Mouse (Mus musculus) Patski (cell line): ENCODE measurements at regions not wholly inside any gene's neighbourhood (a gene's known extent, or its start where the extent isn't known, plus 50 kb on each side); places are given as distances from the start of the nearest gene placed in this dataset.

Experiments used
- ATAC-seq: fragments of 100-300 bp; one replicate; pipeline ENCODE4 v1.8.0; 2021
- CTCF ChIA-PET: fragments of 350-600 bp; sonication (Branson Sonifier 250); formaldehyde crosslinking; loops from one replicate; lab custom pipeline; 2022; ENCODE audit warnings: inconsistent platforms; lab: Charles Lee
- POLR2A ChIA-PET: fragments of 350-600 bp; sonication (Branson Sonifier 250); formaldehyde crosslinking; loops from one replicate; lab custom pipeline; 2022; ENCODE audit warnings: antibody characterized with exemption, inconsistent platforms; lab: Charles Lee
- DNase-seq: peaks from one replicate; pipeline ENCODE4 v3.0.0-alpha.2; 2011; ENCODE audit warnings: low read depth, low spot score
- H3K27me3 ChIP-seq: fragments of 371-371 bp; one replicate; pipeline ENCODE4 v1.5.1; 2021
- CTCF ChIP-seq: fragments of 100-300 bp; IDR thresholded peaks from one replicate; pipeline ENCODE4 v1.5.1; 2021
- in situ Hi-C: fragments of 300-500 bp; cut with MboI; formaldehyde crosslinking; loops from 3 replicates; pipeline ENCODE4 v1.11.1; 2018; ENCODE audit warnings: low pct_unique_long_range_greater_than_20kb, mixed read lengths

- ATAC-seq (no peak), DNase-seq (no peak)
- ChIA-PET CTCF (no interaction called here), POLR2A (no interaction called here)
- TF ChIP-seq CTCF = no peak
- H3K27me3 ChIP-seq = no peaks in the 10 kb centered on the region
- in situ Hi-C loops = no loop called here
Measured at GRCm38 (mm10) chr11:112140058-112140457, 642.0 kb upstream of the Sox9 start.

GRCm38 (mm10) chr11:112140495-112140894 lies 641.5 kb upstream of the Sox9 start:
- in situ Hi-C loops = no loop called here
- DNase-seq (no peak), ATAC-seq (no peak)
- no peak for TF ChIP-seq CTCF
- POLR2A ChIA-PET = no interaction called here
- H3K27me3 ChIP-seq = no peaks in the 10 kb centered on the region
- CTCF ChIA-PET = no interaction called here

- POLR2A ChIA-PET = no interaction called here
- CTCF ChIA-PET = no interaction called here
- in situ Hi-C loops = no loop called here
Measured at GRCm38 (mm10) chr11:112140912-112141311, 641.1 kb upstream of the Sox9 start.

DNA sequence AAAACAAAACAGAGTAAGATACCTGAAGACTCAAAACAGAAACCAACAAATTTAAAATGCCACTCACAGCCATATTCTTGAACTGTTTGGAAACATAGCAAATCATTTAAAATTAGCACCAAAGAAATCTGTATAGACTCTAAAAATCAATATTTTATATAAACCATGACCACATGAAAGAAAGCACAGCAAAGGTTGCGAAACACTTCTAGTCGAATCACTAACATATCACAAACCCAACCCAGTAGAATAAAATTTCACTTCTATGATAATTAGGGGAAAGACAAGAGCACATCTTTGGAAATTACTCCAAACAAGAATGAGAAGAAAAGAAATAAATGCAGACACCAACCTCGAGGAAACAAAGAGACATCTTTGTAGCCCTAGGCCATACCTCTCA lies 630.0 kb upstream of the Sox9 start:
- ChIA-PET CTCF (no interaction called here), POLR2A (no interaction called here)
- no peak for ATAC-seq
- DNase-seq = no peak
- no peaks in the 10 kb centered on the region for H3K27me3 ChIP-seq
- in situ Hi-C loops = loop anchor here (25.0 kb wide), 1 partner anchor 1485 kb away; the partner anchor contains the start of gene Cog1
- TF ChIP-seq CTCF = no peak

More at GRCm38 (mm10) chr11:112140912-112141311, 641.1 kb upstream of the Sox9 start:
- TF ChIP-seq CTCF = no peak
- ATAC-seq (no peak), DNase-seq (no peak)
- no peaks in the 10 kb centered on the region for H3K27me3 ChIP-seq

DNA sequence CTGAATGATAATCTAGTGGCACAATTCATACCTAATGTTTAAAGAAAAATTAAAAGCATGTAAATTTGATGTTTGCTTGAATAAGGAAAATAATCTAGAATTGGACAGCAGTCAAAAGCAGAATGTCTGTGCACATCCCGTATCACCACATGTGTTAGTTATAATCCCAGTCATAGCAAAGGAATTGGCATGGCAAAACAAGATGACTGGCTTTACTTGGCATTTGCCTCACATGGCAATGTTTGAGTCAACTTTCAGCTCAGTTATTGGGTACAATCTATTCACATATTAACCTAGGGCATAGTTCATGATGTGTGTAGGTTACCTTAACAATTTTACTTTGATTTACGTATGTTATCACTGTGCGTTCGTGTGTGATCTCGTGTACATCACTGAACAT lies 628.8 kb upstream of the Sox9 start:
- H3K27me3 ChIP-seq = no peaks in the 10 kb centered on the region
- TF ChIP-seq CTCF = no peak
- ChIA-PET CTCF (interaction anchor here (1.0 kb wide), 1 partner anchor 10 kb away, joined by 3 read pairs; no protein-coding TSS in a partner anchor), POLR2A (no interaction called here)
- DNase-seq = no peak
- in situ Hi-C loops = loop anchor here (25.0 kb wide), 1 partner anchor 1484 kb away; the partner anchor contains the start of gene Cog1
- peak; percentile 76 for ATAC-seq

DNA sequence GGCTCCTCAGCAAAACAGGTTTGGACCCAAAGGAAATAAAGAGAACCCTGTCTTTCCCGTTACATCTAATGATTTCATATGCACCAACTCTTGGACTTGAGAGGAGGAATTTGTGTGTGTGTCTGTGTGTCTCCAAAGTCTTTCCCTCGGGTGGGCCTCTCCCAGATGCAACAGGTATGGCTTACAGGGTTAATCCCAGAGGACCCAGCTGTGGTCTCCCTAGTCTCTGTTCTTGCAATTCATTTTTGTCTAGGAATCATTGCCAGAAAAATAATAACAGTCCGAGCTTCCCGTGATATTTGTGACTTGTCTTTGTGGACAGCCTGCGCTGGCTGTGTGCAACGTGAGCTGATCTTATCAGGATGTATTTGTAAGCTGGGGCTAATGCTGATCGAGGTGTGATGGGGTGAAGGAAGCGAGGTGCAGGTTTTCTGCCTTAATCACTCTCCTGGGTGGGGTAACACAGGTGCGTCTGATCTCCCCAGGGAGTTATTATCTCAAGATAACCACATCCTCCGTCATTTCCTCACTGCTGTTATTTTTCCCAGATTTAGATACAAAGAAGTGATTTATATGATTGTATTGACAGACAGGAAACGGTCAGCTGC lies 627.2 kb upstream of the Sox9 start:
- no peak for DNase-seq
- ChIA-PET CTCF (no interaction called here), POLR2A (no interaction called here)
- TF ChIP-seq CTCF = no peak
- H3K27me3 ChIP-seq = no peaks in the 10 kb centered on the region
- in situ Hi-C loops = loop anchor here (25.0 kb wide), 1 partner anchor 1482 kb away; the partner anchor contains the start of gene Cog1
- no peak for ATAC-seq

DNA sequence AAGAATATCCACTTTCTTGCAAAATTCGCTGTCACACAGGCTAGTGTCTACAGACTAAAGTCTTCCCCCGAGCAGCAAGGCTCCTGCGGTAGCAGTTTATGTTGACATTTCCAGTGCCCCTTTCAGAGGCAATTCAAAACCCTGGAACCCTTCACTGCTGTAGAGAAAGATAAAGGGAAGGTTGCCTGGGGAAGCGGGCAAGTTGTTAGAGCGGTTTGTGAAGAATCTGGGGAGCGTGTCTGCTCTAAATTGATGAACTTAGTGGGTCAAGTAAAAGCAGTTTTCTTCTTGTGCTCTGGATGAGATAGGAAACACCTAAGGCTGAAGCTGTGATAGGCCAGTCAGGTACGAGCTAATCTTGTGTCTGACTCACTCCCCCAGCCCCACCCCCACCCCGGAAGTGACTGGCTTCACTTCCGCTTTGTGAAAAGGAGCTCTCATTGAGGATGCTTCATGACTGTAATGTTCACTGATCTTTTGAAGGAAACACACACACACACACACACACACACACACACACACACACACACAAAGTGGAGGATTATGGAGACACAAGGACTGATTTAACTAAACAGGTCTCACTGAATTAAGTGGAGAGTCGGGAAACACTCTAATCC lies 626.6 kb upstream of the Sox9 start:
- ChIA-PET POLR2A (no interaction called here), CTCF (no interaction called here)
- no peaks in the 10 kb centered on the region for H3K27me3 ChIP-seq
- no peak for DNase-seq
- no peak for TF ChIP-seq CTCF
- in situ Hi-C loops = loop anchor here (25.0 kb wide), 1 partner anchor 1482 kb away; the partner anchor contains the start of gene Cog1
- ATAC-seq = no peak

GRCm38 (mm10) chr11:112163681-112164265 lies 618.3 kb upstream of the Sox9 start:
- TF ChIP-seq CTCF = no peak
- no peaks in the 10 kb centered on the region for H3K27me3 ChIP-seq
- in situ Hi-C loops = loop anchor here (25.0 kb wide), 1 partner anchor 1474 kb away; the partner anchor contains the start of gene Cog1
- DNase-seq (peak; percentile 69), ATAC-seq (peak; percentile 74)
- POLR2A ChIA-PET = no interaction called here
- CTCF ChIA-PET = interaction anchor here (1.0 kb wide), 1 partner anchor 14 kb away, joined by 3 read pairs; no protein-coding TSS in a partner anchor

GRCm38 (mm10) chr11:112173585-112173984 lies 608.4 kb upstream of the Sox9 start:
- H3K27me3 ChIP-seq = no peaks in the 10 kb centered on the region
- CTCF ChIA-PET = no interaction called here
- no peak for TF ChIP-seq CTCF
- no peak for DNase-seq
- in situ Hi-C loops = loop anchor here (10.0 to 25.0 kb wide), 2 partner anchors 991 to 1464 kb away; partner anchors contain the start of gene Cog1
- peak; percentile 85 for ATAC-seq
- POLR2A ChIA-PET = no interaction called here

GRCm38 (mm10) chr11:112175302-112175701 lies 606.7 kb upstream of the Sox9 start:
- POLR2A ChIA-PET = no interaction called here
- H3K27me3 ChIP-seq = no peaks in the 10 kb centered on the region
- CTCF ChIA-PET = no interaction called here
- in situ Hi-C loops = loop anchor here (10.0 kb wide), 1 partner anchor 989 kb away; no protein-coding TSS in a partner anchor
- DNase-seq = no peak
- no peak for TF ChIP-seq CTCF
- no peak for ATAC-seq

- in situ Hi-C loops = no loop called here
- CTCF ChIA-PET = no interaction called here
- POLR2A ChIA-PET = no interaction called here
- H3K27me3 ChIP-seq = no peaks in the 10 kb centered on the region
- DNase-seq (no peak), ATAC-seq (no peak)
- no peak for TF ChIP-seq CTCF
Measured at GRCm38 (mm10) chr11:112180666-112181065, 601.4 kb upstream of the Sox9 start.
